Mouse (Mus musculus): ENCODE data around the gene Pradc1. TPM values are rescaled to one million over a fixed set of nuclear protein-coding genes. Genes with fewer than 3 reads are reported as not detected.
A peak's percentile ranks its signal among the peaks of the same experiment; 100 is the strongest.
"Not testable (repeated sequence)": the region's sequence is repeated elsewhere in the genome, so short reads cannot be mapped to it uniquely, and the experiment has no call there.

The Pradc1 gene
- total and polyA plus RNA-seq, 2 experiments, result 6.3 to 19.7 TPM

DNA sequence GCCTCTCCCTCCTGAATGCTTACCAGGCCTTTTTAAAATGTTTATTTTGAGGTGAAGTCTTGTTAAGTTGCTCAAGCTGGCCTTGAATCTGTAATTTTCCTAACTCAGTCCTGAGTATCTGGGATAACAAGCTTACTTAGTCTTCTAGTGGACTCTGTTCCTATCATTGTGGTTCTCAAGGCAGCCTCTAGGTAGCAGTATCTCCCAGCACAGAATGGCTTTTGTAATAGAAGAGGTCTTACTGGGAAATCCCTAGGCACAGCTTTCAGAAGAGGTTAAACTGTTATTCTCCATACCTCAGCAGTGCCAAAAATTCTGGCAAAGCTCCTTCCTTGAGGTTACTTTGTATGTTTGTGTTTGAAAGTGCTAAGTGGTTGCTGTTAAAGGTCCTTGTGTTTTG, 13.6 kb upstream of the Pradc1 start:
- no peaks in the 10 kb centered on the region for H3K27me3 ChIP-seq (ENCODE audit: control insufficient read depth, insufficient read depth, low read length)
- H3K27ac ChIP-seq (replicated peaks; ENCODE audit: insufficient read depth, low read depth, low read length), result no peak overlapping the region
- H3K4me1 ChIP-seq (ENCODE audit: control insufficient read depth, insufficient read depth, low read length), result no peaks in the 10 kb centered on the region
- no peaks in the 10 kb centered on the region for H3K79me2 ChIP-seq (ENCODE audit: control insufficient read depth, insufficient read depth, low read length)
- no peak for DNase-seq (ENCODE audit: extremely low read depth, low read depth, low spot score)
- no peak for TF ChIP-seq CTCF (IDR thresholded peaks at IDR 0.05; ENCODE audit: low read depth, low read length)
- no peak for TF ChIP-seq POLR2A (IDR thresholded peaks at IDR 0.05; ENCODE audit: extremely low read depth, insufficient read depth, low read length)
- H3K9ac ChIP-seq (ENCODE audit: low read depth, low read length), result no peak overlapping the region
- peaks cover 68% of the 10 kb centered on the region for H3K36me3 ChIP-seq (ENCODE audit: control insufficient read depth, insufficient read depth, low read length)
- H3K4me3 ChIP-seq (ENCODE audit: insufficient read depth, low read depth, low read length), result no peak overlapping the region

DNA sequence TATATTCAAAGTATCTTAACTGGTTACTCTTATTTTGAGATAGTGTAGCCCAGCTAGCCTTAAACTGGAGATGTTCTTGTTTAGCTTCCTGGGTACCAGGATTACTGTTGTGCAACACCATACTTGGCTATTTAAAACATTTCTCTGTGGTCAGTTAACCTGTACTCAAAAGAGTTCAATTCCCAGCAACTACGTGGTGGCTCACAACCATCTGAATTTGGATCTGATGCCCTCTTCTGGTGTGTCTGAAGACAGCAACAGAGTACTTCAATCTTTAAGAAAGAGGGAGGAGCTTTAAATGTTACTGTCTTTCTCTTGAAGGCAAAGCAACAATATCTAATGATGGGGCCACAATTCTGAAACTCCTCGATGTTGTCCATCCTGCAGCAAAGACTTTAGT, 7.9 kb upstream of the Pradc1 start:
- DNase-seq (ENCODE audit: extremely low read depth, low read depth, low spot score), result peak; percentile 19
- TF ChIP-seq CTCF (IDR thresholded peaks at IDR 0.05; ENCODE audit: low read depth, low read length) (no peak), POLR2A (IDR thresholded peaks at IDR 0.05; ENCODE audit: extremely low read depth, insufficient read depth, low read length) (no peak)
- 68% methylated on average over 2 of the region's 2 CpGs for WGBS
- Histone ChIP-seq H3K36me3 (ENCODE audit: control insufficient read depth, insufficient read depth, low read length) (peaks cover 42% of the 10 kb centered on the region), H3K4me1 (ENCODE audit: control insufficient read depth, insufficient read depth, low read length) (peaks cover 11% of the 10 kb centered on the region), H3K27me3 (ENCODE audit: control insufficient read depth, insufficient read depth, low read length) (no peaks in the 10 kb centered on the region), H3K27ac (replicated peaks; ENCODE audit: insufficient read depth, low read depth, low read length) (no peak overlapping the region), H3K79me2 (ENCODE audit: control insufficient read depth, insufficient read depth, low read length) (peaks cover 14% of the 10 kb centered on the region), H3K4me3 (ENCODE audit: insufficient read depth, low read depth, low read length) (no peak overlapping the region), H3K9ac (ENCODE audit: low read depth, low read length) (no peak overlapping the region)

DNA sequence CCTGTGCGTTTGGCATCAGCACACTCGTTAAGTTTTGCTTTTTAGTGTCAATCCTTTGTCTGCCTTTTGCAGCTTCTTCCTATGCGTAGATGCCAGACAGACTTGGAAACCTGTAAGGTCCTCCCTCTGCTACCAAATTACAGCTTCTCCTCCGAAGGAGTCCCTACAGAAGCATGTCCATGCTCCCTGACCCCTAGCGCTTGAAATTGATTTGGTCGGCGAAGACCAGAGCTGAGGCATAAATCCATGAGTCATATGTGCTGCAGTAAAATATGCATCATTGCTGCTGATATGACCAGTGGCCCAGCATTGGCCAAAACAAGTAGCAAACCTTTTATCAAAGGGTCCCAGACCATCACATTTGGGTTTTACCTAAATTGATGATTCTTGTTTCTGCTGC, 1.0 kb upstream of the Pradc1 start:
- no peak overlapping the region for H3K27ac ChIP-seq (replicated peaks; ENCODE audit: insufficient read depth, low read depth, low read length)
- TF ChIP-seq CTCF (IDR thresholded peaks at IDR 0.05; ENCODE audit: low read depth, low read length) (no peak), POLR2A (IDR thresholded peaks at IDR 0.05; ENCODE audit: extremely low read depth, insufficient read depth, low read length) (no peak)
- peak overlapping the region; percentile 90 for H3K4me3 ChIP-seq (ENCODE audit: insufficient read depth, low read depth, low read length)
- WGBS, result 4% methylated on average over 7 of the region's 7 CpGs
- H3K36me3 ChIP-seq (ENCODE audit: control insufficient read depth, insufficient read depth, low read length), result no peaks in the 10 kb centered on the region
- H3K4me1 ChIP-seq (ENCODE audit: control insufficient read depth, insufficient read depth, low read length), result peaks cover 25% of the 10 kb centered on the region
- peak; percentile 17 for DNase-seq (ENCODE audit: extremely low read depth, low read depth, low spot score)
- no peaks in the 10 kb centered on the region for H3K27me3 ChIP-seq (ENCODE audit: control insufficient read depth, insufficient read depth, low read length)
- peak overlapping the region; percentile 83 for H3K9ac ChIP-seq (ENCODE audit: low read depth, low read length)
- peaks cover 31% of the 10 kb centered on the region for H3K79me2 ChIP-seq (ENCODE audit: control insufficient read depth, insufficient read depth, low read length)

DNA sequence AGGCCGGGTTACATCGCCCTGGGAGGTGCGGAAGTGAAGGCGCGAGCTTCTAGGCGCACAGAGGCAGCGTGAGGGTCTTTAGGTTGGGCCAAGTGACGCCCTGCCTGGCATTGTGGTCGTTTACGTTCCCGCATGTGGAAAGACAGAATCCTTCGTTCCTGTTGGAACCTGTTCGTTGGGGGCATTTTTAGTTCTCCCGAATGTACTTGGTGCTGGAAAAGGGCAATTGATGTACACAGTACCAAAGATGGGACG, 568 bp upstream of the Pradc1 start:
- Histone ChIP-seq H3K4me1 (ENCODE audit: control insufficient read depth, insufficient read depth, low read length) (peaks cover 23% of the 10 kb centered on the region), H3K36me3 (ENCODE audit: control insufficient read depth, insufficient read depth, low read length) (no peaks in the 10 kb centered on the region), H3K27ac (replicated peaks; ENCODE audit: insufficient read depth, low read depth, low read length) (peak overlapping the region; percentile 30), H3K79me2 (ENCODE audit: control insufficient read depth, insufficient read depth, low read length) (peaks cover 29% of the 10 kb centered on the region), H3K9ac (ENCODE audit: low read depth, low read length) (peak overlapping the region; percentile 83), H3K27me3 (ENCODE audit: control insufficient read depth, insufficient read depth, low read length) (no peaks in the 10 kb centered on the region), H3K4me3 (ENCODE audit: insufficient read depth, low read depth, low read length) (peak overlapping the region; percentile 90)
- DNase-seq (ENCODE audit: extremely low read depth, low read depth, low spot score), result no peak
- WGBS, result under 1% methylated on average over 15 of the region's 15 CpGs
- TF ChIP-seq CTCF (IDR thresholded peaks at IDR 0.05; ENCODE audit: low read depth, low read length) (no peak), POLR2A (IDR thresholded peaks at IDR 0.05; ENCODE audit: extremely low read depth, insufficient read depth, low read length) (no peak)

DNA sequence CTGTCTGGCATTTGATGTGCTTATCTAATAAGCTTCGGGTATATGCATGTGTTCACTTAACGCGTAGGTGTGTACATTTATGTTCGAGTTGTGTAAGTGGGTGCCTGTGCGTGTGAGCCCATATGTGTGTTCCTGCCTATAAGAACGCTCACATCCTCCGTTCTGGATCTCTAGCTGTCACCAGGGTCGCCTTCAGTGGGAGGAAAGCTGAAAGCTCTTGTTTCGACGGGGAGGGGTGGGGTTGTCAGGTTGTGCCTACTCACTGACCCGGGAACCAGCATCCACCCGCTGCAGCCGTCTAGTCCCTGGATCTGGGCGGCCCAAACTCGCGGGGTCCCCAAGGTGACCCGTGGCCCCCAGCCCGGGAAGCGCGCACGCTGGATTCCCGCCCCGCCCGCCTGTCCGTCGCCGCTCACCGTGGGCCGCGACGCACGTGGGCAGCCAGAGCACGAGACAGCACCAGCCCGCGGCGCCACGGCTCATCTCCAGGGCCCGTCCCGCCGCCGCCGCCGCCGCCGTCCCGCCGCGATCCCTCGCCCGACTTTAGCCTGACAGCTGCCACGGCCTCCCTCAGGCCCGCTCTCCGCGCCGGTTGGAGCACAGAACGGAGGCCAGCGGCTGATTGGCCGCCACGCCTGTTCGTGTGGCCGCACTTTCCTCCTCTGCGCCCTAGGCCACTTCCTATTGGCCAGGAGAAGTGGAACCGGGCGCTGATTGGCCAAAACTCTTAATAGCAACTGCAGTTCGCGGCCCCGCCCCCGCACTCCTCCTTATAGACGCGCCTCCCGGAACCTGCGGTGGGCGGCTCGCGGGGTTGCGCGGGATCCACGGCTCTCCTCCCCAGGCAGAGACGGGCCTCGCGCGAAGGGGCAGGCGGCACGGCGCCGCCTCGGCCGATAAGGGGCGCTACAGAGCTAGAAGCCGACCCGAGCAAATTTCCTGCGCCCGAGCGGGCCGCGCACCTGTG, 790 bp downstream of the Pradc1 start, which contains the start of gene Cct7:
Cct7 (plus strand) TSS at position 818 of the 967 bp plus-strand sequence.
- H3K4me1 ChIP-seq (ENCODE audit: control insufficient read depth, insufficient read depth, low read length), result peaks cover 14% of the 10 kb centered on the region
- peak; percentile 78 for TF ChIP-seq CTCF (IDR thresholded peaks at IDR 0.05; ENCODE audit: low read depth, low read length)
- peak; percentile 80 for TF ChIP-seq POLR2A (IDR thresholded peaks at IDR 0.05; ENCODE audit: extremely low read depth, insufficient read depth, low read length)
- peak within 1 kb of the TSS; percentile 91 for H3K9ac ChIP-seq (ENCODE audit: low read depth, low read length)
- peaks cover 20% of the 10 kb centered on the region for H3K79me2 ChIP-seq (ENCODE audit: control insufficient read depth, insufficient read depth, low read length)
- H3K36me3 ChIP-seq (ENCODE audit: control insufficient read depth, insufficient read depth, low read length), result no peaks in the 10 kb centered on the region; the same call in 1 of the 2 replicates
- H3K27ac ChIP-seq (replicated peaks; ENCODE audit: insufficient read depth, low read depth, low read length), result peak within 1 kb of the TSS; percentile 93
- WGBS, result 2% methylated on average over 94 of the region's 96 CpGs
- H3K4me3 ChIP-seq (ENCODE audit: insufficient read depth, low read depth, low read length), result peak within 1 kb of the TSS; percentile 90
- H3K27me3 ChIP-seq (ENCODE audit: control insufficient read depth, insufficient read depth, low read length), result no peaks in the 10 kb centered on the region
- DNase-seq (ENCODE audit: extremely low read depth, low read depth, low spot score), result peak; percentile 93

DNA sequence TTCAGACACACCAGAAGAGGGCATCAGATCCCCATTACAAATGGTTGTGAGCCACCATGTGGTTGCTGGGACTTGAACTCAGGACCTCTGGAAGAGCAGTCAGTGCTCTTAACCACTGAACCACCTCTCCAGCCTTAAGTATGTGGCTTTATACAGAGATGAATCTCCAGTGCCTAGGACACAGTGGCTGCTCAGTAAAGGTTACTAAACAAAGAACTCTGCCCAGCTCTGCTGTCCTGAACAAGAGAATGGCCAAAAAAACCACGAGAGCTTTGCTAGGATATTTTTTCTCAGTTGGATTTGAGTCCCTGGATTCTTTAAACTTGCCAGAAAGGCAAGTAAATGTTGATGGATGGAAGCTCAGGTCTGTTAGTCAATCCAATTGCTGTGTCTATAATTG, 1.6 kb downstream of the Pradc1 start:
- WGBS, result 46% methylated on average over 1 of the region's 1 CpGs

More for the DNA sequence above, 1.6 kb downstream of the Pradc1 start:
- H3K4me3 ChIP-seq (ENCODE audit: insufficient read depth, low read depth, low read length); H3K36me3 ChIP-seq (ENCODE audit: control insufficient read depth, insufficient read depth, low read length); H3K27ac ChIP-seq (replicated peaks; ENCODE audit: insufficient read depth, low read depth, low read length); DNase-seq (ENCODE audit: extremely low read depth, low read depth, low spot score); H3K27me3 ChIP-seq (ENCODE audit: control insufficient read depth, insufficient read depth, low read length); H3K9ac ChIP-seq (ENCODE audit: low read depth, low read length): not testable (repeated sequence)
- Histone ChIP-seq H3K79me2 (ENCODE audit: control insufficient read depth, insufficient read depth, low read length) (peaks cover 18% of the 10 kb centered on the region), H3K4me1 (ENCODE audit: control insufficient read depth, insufficient read depth, low read length) (peaks cover 14% of the 10 kb centered on the region)
